Mouse (Mus musculus): ENCODE measurements at regions not wholly inside any gene's neighbourhood (a gene's known extent, or its start where the extent isn't known, plus 50 kb on each side); places are given as distances from the start of the nearest gene placed in this dataset.
"Not testable (repeated sequence)": the region's sequence is repeated elsewhere in the genome, so short reads cannot be mapped to it uniquely, and the experiment has no call there.

DNA sequence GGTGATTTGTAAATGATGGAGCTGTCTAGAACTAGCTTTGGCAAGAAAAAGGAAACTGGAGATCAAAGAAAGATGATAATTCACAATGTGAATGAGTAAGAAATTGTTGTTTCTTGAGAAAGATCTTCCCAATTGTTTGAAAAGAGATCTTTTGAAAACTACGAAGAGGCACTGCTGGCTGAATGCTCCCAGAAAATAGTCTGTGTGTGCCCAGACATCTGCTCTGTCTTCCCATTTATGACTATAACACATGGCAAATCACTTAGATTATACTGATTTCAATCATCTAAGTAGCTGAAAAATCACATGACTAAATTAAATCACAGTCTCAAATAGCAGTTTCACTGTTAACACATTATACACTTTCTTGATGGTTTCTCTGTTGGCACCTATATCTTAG lies 434.2 kb upstream of the Sema6d start:
- intact Hi-C loops (cut with DNase I) = no loop called here
- DNase-seq (ENCODE audit: extremely low spot score in 1 of 2, low spot score in 2 of 2) = no peak

DNA sequence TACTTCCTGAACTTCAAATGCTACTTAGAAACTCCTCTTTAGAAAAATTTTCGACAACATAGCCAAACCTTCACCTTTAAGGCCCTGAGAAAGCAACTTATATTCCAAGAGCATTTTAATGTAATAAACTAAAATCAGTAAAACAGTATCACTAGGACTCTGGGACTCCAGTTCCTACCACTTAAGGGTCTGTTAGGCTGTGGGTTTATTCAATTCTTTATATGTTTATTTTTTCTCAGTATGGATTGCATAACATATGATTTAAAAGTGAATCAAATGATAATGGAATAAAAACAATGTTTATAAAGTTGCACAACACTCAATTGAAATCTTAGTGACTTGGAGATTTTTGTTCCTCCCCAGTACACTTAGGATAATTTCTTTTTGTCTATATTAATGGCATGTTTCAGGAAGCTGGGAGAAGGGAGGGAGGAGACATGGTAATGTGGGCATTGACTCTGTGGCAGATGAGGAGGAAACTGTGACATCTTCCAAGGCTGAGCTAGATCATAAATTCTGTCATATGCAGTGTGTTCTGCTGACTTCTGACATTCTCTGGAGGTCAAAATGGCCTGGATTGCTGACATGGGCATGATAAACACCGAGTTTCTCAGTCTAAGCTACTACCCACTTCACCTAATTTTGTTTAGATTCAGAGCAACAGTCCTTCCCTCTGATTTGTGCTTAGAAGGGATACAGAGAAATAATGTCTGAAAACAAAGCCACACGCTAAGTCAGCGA lies 401.3 kb upstream of the Sema6d start:
- intact Hi-C loops (cut with DNase I) = no loop called here
- DNase-seq (ENCODE audit: extremely low spot score in 1 of 2, low spot score in 2 of 2) = no peak

DNA sequence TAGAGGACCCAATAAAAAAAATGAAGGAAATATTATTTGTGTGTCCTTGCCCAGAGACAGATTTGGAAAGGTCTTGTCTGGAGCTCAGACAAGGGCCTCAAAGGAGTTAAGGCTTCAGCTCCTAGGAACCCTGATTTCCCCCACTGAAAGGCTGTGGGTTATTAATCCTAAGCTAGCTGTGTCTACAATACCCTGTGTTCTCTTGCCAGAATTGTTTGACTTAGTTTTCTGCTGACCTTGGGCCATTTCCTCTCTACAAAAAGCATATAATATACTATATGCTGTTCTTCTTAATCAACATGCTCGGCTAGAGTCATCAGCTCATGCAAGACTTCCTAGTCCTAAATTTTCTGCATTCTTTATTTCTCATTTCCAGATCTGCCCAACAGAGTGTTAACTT lies 400.0 kb upstream of the Sema6d start:
- DNase-seq (ENCODE audit: extremely low spot score in 1 of 2, low spot score in 2 of 2) = no peak
- intact Hi-C loops (cut with DNase I) = no loop called here

DNA sequence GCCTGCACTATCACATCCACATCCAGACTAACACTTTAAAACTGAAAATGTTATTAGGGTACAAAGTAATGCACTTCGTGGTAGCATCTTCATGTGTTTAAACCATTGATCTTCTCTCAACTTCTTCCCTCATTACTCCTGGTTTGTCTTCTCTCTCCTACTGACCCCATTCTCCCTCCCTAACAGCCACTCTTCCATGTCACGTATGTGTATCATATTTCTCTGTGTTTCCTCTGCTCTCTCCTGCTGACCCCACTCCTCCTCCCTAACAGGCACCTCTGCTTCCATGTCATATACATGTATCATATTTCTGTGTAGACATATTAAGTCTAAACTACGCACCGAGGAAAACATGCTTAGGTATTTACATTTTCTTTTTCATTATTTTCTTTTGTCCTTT lies 350.1 kb upstream of the Sema6d start:
- intact Hi-C loops (cut with DNase I) = no loop called here
- no peak for DNase-seq (ENCODE audit: extremely low spot score in 1 of 2, low spot score in 2 of 2)

DNA sequence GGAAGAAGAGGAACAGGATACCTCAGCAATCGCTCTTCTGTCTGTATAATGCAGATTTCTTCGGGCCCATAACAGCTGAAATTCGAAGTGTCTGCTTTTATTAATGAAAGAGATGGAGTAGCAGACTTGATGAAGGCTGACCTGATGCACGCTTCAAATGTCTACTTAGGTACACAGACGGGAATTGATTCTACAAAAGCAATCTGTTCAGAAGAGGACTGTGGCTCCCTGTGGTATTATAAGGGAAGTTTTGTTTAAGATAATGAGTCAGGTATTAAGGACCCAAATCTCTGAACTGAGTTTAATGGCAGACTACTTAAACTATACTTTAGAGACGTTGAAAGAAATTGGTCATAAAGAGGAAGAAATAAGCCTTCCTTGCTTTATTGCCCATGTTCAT lies 349.2 kb upstream of the Sema6d start:
- intact Hi-C loops (cut with DNase I) = no loop called here

DNA sequence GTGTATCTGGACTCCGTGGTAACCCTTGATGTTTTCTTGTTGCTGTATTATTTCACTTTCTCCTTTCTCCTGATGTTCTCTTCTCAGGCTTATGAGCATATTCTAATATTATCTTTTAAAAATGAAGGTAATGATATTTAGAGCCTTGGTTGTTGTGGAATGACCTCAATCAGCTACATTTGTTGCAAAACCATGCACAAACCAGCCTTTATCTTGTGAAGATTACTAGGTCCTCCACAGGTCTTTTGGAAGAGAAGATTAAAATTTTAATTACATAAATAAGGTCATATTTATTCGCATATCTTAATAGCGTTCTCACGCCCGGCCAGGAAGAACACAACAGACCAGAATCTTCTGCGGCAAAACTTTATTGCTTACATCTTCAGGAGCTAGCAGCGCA lies 335.5 kb upstream of the Sema6d start:
- intact Hi-C loops (cut with DNase I) = no loop called here
- DNase-seq (ENCODE audit: extremely low spot score in 1 of 2, low spot score in 2 of 2) = no peak

More for the DNA sequence above, 349.2 kb upstream of the Sema6d start:
- no peak for DNase-seq (ENCODE audit: extremely low spot score in 1 of 2, low spot score in 2 of 2)

DNA sequence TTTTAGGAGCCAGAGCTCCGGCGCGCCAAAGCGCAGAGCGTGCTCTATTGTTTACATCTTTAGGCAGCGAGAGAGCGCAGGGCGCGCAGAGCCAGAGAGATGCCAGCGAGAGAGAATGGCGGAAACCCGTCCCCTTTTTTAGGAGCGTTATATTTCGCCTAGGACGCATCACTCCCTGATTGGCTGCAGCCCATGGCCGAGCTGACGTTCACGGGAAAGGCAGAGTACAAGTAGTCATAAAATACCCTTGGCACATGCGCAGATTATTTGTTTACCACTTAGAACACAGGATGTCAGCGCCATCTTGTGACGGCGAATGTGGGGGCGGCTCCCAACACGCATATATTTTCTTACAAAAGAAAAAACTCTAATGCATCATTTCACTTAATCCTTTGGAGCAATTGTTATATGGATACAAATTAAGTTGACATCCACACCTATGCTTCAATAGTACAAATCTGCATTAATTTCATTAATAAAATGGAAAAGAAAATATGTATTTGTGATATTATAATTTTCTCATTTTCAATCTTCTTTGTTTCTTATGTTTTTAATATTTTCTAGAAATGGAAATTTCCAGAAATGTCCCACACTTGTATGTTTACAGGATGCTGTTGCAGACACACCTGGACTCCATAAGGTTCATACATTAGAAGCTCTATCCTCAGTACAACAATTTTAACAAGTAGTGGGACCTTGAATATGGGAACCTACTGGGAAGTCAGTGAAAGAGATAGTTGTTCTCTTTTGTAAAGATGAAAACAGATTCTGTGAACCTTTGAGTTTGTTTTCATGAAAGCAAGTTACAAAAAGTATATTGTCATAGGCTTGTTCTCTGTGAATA lies 334.9 kb upstream of the Sema6d start:
- DNase-seq (ENCODE audit: extremely low spot score in 1 of 2, low spot score in 2 of 2); intact Hi-C loops (cut with DNase I): not testable (repeated sequence)

DNA sequence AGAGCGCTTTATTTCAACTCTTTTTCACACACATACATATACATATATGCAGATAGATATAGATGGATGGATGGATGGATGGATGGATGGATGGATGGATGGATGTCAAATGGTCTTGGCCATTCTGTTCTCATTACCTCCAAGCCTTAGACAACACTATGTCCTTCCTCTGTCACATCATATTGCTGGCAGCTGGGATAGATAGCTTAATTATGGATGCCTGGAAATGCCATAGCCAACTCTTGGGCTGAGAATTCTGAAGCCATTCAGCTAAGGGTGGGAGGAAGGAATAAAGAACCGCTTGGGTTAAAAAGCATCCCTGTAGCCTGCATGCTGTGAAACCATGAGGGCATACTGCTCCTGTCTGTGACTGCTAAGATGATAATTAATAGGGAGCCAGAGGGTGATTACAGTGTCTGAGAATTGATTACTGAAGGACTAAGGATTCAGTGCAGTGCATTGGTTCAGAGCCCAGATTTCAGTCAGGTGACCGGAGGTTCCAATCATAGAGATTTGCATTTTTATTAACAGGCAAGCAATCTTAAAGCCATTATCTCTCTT lies 290.5 kb upstream of the Sema6d start:
- intact Hi-C loops (cut with DNase I) = no loop called here
- DNase-seq (ENCODE audit: extremely low spot score in 1 of 2, low spot score in 2 of 2) = no peak

DNA sequence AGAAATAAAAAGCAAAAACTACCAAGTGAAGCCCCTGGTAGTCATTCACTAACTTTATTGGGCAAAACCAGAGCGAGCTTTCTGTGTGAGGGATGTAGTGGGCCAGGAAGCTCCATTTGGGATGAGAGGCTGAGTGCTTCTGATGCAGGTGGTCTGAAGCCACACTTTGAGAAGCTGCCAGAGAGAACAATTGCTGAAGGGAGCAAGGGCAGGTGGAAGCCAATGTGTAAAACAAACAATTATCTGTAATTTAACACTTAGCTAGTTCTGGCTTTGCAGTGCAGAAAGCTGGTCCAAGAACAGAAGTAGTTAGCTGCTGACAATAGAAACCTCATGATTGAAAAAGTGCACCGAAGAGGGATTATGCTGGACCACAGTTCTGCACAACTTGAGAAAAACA lies 284.1 kb upstream of the Sema6d start:
- DNase-seq (ENCODE audit: extremely low spot score in 1 of 2, low spot score in 2 of 2) = no peak
- intact Hi-C loops (cut with DNase I) = no loop called here

DNA sequence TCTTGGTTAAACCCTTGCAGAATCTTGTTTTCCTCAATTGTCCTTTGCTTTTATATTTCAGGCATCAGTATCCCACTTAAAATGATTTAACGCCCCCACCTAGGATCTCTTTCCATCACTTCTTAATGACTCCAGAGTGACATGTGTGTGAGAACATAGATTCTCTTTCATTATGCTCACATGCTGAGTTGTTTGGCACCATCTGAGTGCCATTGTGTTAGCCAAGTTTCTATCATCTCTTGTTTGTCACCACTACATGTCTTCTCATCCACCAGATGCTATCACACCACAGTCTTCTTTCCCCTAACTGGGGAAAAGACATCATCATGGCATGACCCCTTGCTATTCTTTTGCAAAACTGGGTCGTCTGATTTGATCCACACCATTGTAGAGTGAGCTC lies 283.4 kb upstream of the Sema6d start:
- DNase-seq (ENCODE audit: extremely low spot score in 1 of 2, low spot score in 2 of 2) = no peak
- intact Hi-C loops (cut with DNase I) = no loop called here

DNA sequence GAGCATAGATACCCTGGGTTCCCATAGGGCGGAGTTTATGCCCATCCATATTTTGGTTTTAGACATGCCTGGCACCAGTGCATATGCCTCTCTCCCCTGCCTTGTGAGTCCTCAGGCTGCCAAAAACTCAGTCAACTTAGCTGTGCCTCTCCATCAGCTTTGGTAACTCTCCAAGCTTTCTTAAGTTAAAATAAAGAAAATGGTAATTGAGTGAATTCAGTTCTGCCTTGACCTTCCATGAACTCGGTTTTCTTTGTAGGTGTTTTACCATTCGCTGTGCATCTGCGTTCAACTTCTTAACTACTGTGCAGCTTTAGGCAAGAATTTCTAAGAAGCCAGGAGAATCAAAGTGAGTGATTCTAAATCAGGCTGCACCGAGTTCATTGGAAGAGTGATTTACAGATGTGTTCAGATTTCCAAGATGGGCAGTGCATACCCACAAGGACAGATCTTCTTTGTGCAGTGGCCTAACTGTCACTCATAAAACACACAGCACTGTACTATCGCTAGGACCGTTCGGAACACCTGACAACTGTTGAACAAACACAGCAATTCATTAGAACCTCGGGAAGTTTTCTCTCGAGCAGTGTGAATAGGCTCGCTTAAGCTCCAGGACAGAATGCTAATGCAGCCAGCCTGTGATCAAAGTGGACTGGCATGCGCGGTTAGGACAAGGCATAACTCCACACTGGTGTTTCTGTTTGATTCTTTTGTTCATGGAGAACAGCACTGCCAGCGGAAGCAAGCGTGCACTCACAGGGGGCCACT lies 276.4 kb upstream of the Sema6d start:
- DNase-seq (ENCODE audit: extremely low spot score in 1 of 2, low spot score in 2 of 2) = peak; percentile 29 to 62
- intact Hi-C loops (cut with DNase I) = loop anchor here (10.0 kb wide), 1 partner anchor 499 kb away; no protein-coding TSS in a partner anchor

DNA sequence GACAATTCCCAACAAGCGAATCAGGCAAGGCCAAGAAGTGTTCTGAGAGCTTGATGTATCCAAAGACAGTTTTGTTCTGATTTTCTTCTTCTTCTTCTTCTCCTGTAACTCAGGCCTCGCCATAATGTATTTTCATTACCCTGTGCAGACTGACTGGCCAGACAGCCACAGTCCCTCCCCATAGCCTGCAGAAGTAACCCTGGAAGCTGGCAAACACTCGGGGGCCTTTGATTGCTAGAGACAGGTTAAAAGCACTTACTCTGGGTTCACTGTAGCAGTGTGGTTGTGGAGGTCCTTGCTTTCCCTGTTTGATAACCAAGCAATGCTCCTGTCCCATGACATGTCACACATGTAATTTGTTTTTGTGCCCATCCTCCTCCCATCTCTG lies 275.8 kb upstream of the Sema6d start:
- intact Hi-C loops (cut with DNase I) = loop anchor here (10.0 kb wide), 1 partner anchor 499 kb away; no protein-coding TSS in a partner anchor
- DNase-seq (ENCODE audit: extremely low spot score in 1 of 2, low spot score in 2 of 2) = no peak

DNA sequence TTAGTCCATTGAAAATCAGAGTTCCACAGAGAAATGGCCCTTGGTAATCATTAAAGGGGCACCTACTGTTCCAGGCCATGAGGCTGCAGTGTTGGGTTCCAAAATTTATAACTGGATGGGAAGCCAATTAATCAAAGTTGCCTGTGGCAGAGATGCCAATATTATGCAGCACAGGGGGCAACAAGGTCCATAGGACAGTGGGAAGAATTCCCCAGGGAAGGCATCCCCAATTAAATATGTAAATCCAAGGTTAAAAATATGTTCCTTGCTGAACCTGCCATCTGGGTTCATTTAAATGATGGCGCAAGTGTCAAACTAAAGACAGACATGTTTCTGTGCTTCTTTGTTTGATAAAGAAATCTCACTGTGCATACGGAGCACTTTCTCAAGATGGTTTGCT lies 273.1 kb upstream of the Sema6d start:
- DNase-seq (ENCODE audit: extremely low spot score in 1 of 2, low spot score in 2 of 2) = no peak
- intact Hi-C loops (cut with DNase I) = loop anchor here (10.0 kb wide), 1 partner anchor 502 kb away; no protein-coding TSS in a partner anchor

DNA sequence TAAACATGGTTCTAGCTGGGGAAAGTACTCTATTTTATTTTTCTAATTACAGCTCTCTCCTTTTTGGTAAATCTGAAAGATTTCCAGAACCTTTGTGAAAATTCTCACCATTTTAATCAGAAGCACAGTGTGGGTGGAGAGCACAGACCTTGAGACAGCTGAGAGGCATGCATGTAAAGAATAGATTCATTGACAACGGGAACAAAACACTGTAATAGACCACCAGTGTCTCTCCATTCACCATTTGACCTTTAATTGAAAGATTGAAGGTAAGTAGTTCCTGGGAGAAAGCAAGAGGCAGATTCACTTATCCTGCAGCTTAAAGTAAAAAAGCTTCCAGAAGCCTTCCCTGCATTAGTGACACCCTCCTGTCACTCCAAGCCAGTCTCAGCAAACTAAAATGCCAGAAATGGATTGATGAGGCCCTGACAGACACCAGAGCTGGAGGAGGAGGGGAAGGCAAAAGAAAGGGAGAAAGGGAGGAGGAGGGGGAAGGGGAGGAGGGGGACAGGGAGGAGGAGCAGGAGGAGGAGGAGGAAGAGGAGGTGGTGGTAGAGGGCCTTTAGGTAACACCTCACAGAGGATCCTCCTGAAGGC lies 256.1 kb upstream of the Sema6d start:
- DNase-seq (ENCODE audit: extremely low spot score in 1 of 2, low spot score in 2 of 2) = no peak
- intact Hi-C loops (cut with DNase I) = no loop called here

Data from left cerebral cortex, postnatal 10 days (tissue).